Mouse (Mus musculus): ENCODE data around the gene Sh3bgrl2. TPM values are rescaled to one million over a fixed set of nuclear protein-coding genes. Genes with fewer than 3 reads are reported as not detected.

Sh3bgrl2 gene
- polyA plus RNA-seq, 1 experiment, result 23.1 TPM

DNA sequence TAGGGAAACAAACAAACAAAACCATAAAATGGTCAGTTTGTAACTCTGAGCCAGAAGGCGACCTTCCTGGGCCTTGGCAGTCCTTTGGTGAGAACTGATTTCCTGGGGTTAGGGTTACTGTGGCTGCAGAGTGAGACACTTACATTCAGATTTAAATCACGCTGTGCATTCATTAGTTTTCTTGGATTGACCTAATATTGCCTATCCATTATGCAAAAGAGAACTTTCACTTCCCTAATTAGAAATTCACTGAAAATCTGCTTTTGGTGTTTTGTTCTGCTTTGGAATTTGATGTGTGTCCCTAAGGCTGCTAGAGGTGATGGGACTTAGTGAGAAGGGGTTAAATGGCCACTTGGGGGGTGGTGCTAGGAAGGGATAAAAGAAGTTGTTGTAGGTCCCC, 7.5 kb downstream of the Sh3bgrl2 start:
- Histone ChIP-seq H3K27me3 (ENCODE audit: control insufficient read depth, insufficient read depth, low read length, poor library complexity, severe bottlenecking) (no peaks in the 10 kb centered on the region), H3K36me3 (ENCODE audit: control insufficient read depth, insufficient read depth, low read length, poor library complexity, severe bottlenecking) (no peaks in the 10 kb centered on the region), H3K9ac (ENCODE audit: low read depth, poor library complexity, severe bottlenecking) (no peak overlapping the region), H3K4me1 (ENCODE audit: control insufficient read depth, insufficient read depth, low read length) (peaks cover 4% of the 10 kb centered on the region), H3K4me3 (ENCODE audit: low read depth, low read length) (no peak overlapping the region), H3K9me3 (replicated peaks; ENCODE audit: control insufficient read depth, insufficient read depth, low read length, poor library complexity, severe bottlenecking) (no peaks in the 10 kb centered on the region), H3K27ac (ENCODE audit: insufficient read depth, low read length) (no peak overlapping the region)
- no peak for TF ChIP-seq EP300 (IDR thresholded peaks at IDR 0.05; ENCODE audit: insufficient read depth, low read depth, low read length)
- TF ChIP-seq CTCF (IDR thresholded peaks at IDR 0.05; ENCODE audit: low read depth, low read length), result no peak
- no peak for TF ChIP-seq POLR2A (IDR thresholded peaks at IDR 0.05; ENCODE audit: insufficient read depth, low read length)

GRCm38 (mm10) chr9:83556236-83556635, 8.1 kb downstream of the Sh3bgrl2 start:
- Histone ChIP-seq H3K9me3 (replicated peaks; ENCODE audit: control insufficient read depth, insufficient read depth, low read length, poor library complexity, severe bottlenecking) (no peaks in the 10 kb centered on the region), H3K4me3 (ENCODE audit: low read depth, low read length) (no peak overlapping the region), H3K9ac (ENCODE audit: low read depth, poor library complexity, severe bottlenecking) (no peak overlapping the region), H3K27ac (ENCODE audit: insufficient read depth, low read length) (no peak overlapping the region), H3K4me1 (ENCODE audit: control insufficient read depth, insufficient read depth, low read length) (peaks cover 2% of the 10 kb centered on the region), H3K27me3 (ENCODE audit: control insufficient read depth, insufficient read depth, low read length, poor library complexity, severe bottlenecking) (no peaks in the 10 kb centered on the region), H3K36me3 (ENCODE audit: control insufficient read depth, insufficient read depth, low read length, poor library complexity, severe bottlenecking) (no peaks in the 10 kb centered on the region)
- TF ChIP-seq CTCF (IDR thresholded peaks at IDR 0.05; ENCODE audit: low read depth, low read length), result no peak
- TF ChIP-seq EP300 (IDR thresholded peaks at IDR 0.05; ENCODE audit: insufficient read depth, low read depth, low read length), result no peak
- no peak for TF ChIP-seq POLR2A (IDR thresholded peaks at IDR 0.05; ENCODE audit: insufficient read depth, low read length)

DNA sequence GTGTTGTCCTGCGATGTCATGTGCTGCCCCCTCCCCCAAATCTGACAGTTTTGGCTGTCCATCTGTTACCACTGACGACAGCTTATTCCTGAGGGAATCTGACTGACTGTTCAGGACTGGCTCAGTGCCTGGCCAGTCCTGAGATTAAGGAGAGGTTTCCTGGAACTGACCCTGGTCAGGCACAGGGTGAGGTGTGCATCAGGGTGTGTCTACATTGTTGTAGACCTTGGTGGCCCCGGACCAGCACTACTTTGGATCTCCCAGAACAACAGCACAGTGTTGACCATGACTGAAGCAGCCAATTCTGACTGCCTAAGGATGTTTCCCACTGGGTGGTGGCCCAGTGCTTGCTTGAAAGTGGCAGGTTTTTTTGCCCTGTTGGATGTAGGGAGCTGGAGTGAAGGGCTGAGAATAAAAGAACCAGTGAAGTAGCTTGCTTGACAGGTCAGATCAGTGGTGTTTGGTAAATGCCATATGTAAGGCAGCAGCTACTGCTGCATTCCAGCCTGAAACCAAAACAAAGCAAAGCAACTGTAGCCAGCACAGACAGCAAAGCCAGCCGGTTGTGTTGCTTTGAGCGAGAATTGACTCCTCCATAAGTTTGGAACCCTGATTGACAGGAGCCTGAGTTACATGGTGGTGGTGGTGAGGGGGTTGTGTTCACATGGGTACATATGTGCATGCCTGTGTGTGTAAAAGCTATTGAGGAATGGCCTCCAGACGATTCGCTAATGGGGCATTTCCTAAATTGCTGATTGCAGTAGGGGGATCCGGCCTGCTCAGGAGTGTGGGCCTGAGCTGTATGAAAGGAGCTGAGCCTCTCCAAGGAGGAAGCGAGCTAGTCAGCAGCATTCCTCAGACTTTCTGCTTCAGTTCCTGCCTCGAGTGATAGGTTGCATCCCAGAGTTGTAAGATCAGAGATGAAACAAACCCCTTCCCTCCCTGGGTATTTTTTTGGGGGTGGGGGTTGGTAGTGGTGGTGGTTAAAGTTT, 8.9 kb downstream of the Sh3bgrl2 start:
- no peaks in the 10 kb centered on the region for H3K27me3 ChIP-seq (ENCODE audit: control insufficient read depth, insufficient read depth, low read length, poor library complexity, severe bottlenecking)
- H3K27ac ChIP-seq (ENCODE audit: insufficient read depth, low read length), result no peak overlapping the region
- no peak overlapping the region for H3K4me3 ChIP-seq (ENCODE audit: low read depth, low read length)
- no peak for TF ChIP-seq POLR2A (IDR thresholded peaks at IDR 0.05; ENCODE audit: insufficient read depth, low read length)
- no peak for TF ChIP-seq EP300 (IDR thresholded peaks at IDR 0.05; ENCODE audit: insufficient read depth, low read depth, low read length)
- no peak for TF ChIP-seq CTCF (IDR thresholded peaks at IDR 0.05; ENCODE audit: low read depth, low read length)
- no peak overlapping the region for H3K9ac ChIP-seq (ENCODE audit: low read depth, poor library complexity, severe bottlenecking)
- no peaks in the 10 kb centered on the region for H3K9me3 ChIP-seq (replicated peaks; ENCODE audit: control insufficient read depth, insufficient read depth, low read length, poor library complexity, severe bottlenecking)
- peaks cover 2% of the 10 kb centered on the region for H3K4me1 ChIP-seq (ENCODE audit: control insufficient read depth, insufficient read depth, low read length)
- H3K36me3 ChIP-seq (ENCODE audit: control insufficient read depth, insufficient read depth, low read length, poor library complexity, severe bottlenecking), result no peaks in the 10 kb centered on the region

DNA sequence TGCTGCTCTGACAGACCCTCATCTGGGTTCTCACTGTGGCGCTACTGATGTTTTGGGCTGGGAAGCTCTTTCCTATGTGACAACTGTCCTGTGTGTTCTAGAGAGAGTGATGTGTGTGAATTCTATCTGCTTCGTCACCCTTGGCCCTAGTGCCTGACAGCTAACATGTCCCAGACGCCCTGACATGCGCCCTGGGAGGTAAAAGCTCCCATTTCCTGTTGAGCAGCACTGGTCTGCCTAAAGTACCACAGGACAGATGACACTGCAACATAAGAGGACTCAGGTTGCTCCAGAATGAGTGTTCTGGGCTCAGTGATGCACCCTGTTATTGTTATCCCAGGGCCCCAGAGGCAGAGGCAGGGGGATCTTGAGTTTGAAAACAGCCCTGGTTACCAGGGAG, 12.5 kb downstream of the Sh3bgrl2 start:
- no peak overlapping the region for H3K9ac ChIP-seq (ENCODE audit: low read depth, poor library complexity, severe bottlenecking)
- TF ChIP-seq EP300 (IDR thresholded peaks at IDR 0.05; ENCODE audit: insufficient read depth, low read depth, low read length) (no peak), CTCF (IDR thresholded peaks at IDR 0.05; ENCODE audit: low read depth, low read length) (no peak), POLR2A (IDR thresholded peaks at IDR 0.05; ENCODE audit: insufficient read depth, low read length) (no peak)
- H3K27ac ChIP-seq (ENCODE audit: insufficient read depth, low read length), result no peak overlapping the region
- no peak overlapping the region for H3K4me3 ChIP-seq (ENCODE audit: low read depth, low read length)
- peaks cover 3% of the 10 kb centered on the region for H3K4me1 ChIP-seq (ENCODE audit: control insufficient read depth, insufficient read depth, low read length)
- no peaks in the 10 kb centered on the region for H3K9me3 ChIP-seq (replicated peaks; ENCODE audit: control insufficient read depth, insufficient read depth, low read length, poor library complexity, severe bottlenecking)
- no peaks in the 10 kb centered on the region for H3K36me3 ChIP-seq (ENCODE audit: control insufficient read depth, insufficient read depth, low read length, poor library complexity, severe bottlenecking)
- H3K27me3 ChIP-seq (ENCODE audit: control insufficient read depth, insufficient read depth, low read length, poor library complexity, severe bottlenecking), result no peaks in the 10 kb centered on the region

DNA sequence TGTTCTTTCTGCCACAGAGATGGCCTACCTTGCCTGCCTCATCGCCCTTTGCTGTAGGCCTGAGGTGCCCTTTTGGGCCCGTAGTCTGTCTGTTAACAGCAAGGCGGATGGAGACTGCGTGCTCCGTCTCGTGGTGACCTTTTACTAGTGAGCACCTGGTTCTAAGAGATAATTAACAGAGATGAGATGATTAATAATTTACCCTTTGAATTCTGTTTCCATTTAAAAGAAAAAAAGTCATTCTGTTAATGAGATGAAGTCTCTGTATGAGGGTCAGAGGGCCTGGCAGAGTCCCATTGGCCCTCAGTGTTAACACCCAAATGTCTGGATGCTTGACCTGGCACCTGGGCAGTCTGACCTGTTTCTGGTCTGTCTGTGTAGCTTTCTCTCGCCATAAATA, 14.8 kb downstream of the Sh3bgrl2 start:
- no peak overlapping the region for H3K9ac ChIP-seq (ENCODE audit: low read depth, poor library complexity, severe bottlenecking)
- no peak overlapping the region for H3K4me3 ChIP-seq (ENCODE audit: low read depth, low read length)
- H3K4me1 ChIP-seq (ENCODE audit: control insufficient read depth, insufficient read depth, low read length), result peaks cover 3% of the 10 kb centered on the region
- no peaks in the 10 kb centered on the region for H3K9me3 ChIP-seq (replicated peaks; ENCODE audit: control insufficient read depth, insufficient read depth, low read length, poor library complexity, severe bottlenecking)
- TF ChIP-seq POLR2A (IDR thresholded peaks at IDR 0.05; ENCODE audit: insufficient read depth, low read length) (no peak), CTCF (IDR thresholded peaks at IDR 0.05; ENCODE audit: low read depth, low read length) (no peak), EP300 (IDR thresholded peaks at IDR 0.05; ENCODE audit: insufficient read depth, low read depth, low read length) (no peak)
- H3K36me3 ChIP-seq (ENCODE audit: control insufficient read depth, insufficient read depth, low read length, poor library complexity, severe bottlenecking), result no peaks in the 10 kb centered on the region
- H3K27me3 ChIP-seq (ENCODE audit: control insufficient read depth, insufficient read depth, low read length, poor library complexity, severe bottlenecking), result no peaks in the 10 kb centered on the region
- no peak overlapping the region for H3K27ac ChIP-seq (ENCODE audit: insufficient read depth, low read length)

Data from ES-Bruce4 (cell line).